Mouse (Mus musculus): ENCODE results near the gene Nrxn2. TPM values are rescaled to one million over a fixed set of nuclear protein-coding genes. Genes with fewer than 3 reads are reported as not detected.
A peak's percentile ranks its signal among the peaks of the same experiment; 100 is the strongest.

The Nrxn2 gene
- total RNA-seq, 2 experiments from 2014 or later = 809 to 835 TPM

- no peak for DNase-seq (ENCODE audit: extremely low spot score in 1 of 2, low spot score in 2 of 2)
- intact Hi-C loops (cut with DNase I) = no loop called here
Measured at GRCm38 (mm10) chr19:6466945-6467344, 48.4 kb downstream of the Nrxn2 start.

GRCm38 (mm10) chr19:6467374-6467979 is 48.9 kb downstream of the Nrxn2 start:
- DNase-seq (ENCODE audit: extremely low spot score in 1 of 2, low spot score in 2 of 2) = no peak
- intact Hi-C loops (cut with DNase I) = no loop called here

DNA sequence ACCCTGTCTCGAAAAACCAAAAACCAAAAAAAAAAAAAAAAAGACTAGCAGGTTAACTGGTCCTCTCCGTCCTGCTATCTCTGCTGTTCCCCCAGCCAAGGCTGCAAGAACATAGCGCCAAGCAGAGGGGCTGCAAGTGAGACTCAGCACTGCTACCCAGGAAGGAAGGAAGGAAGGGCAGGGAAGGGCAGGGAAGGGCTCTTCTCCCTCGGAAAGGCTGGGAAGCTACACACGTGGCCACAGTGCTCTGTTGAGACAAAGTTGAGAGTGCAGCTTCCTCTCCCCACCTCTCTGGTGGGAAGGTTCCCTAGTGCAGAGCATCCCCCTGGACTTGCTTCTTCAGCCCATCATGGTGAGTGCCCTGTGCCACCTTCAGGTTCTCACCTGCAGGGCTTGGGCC is 53.1 kb downstream of the Nrxn2 start:
- DNase-seq (ENCODE audit: extremely low spot score in 1 of 2, low spot score in 2 of 2) = no peak
- intact Hi-C loops (cut with DNase I) = no loop called here

DNA sequence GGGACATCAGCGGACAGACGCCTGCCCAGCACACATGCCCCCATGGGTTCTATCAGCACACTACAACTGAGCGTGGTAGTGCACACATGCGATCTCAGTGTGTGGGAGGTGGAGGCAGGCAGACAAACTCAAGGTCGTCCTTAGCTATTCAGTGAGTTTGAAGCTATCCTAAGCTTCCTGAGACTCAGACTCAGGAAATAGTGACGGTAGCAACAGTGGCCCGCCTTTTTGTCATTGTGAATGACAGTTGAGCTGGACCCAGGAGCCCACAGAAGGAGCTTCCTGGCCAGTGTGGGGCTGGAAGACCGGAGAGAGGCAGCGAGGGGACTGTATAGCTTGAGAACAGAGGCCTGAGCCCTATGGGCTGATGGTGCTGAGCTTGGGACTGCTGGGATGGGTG is 54.3 kb downstream of the Nrxn2 start:
- DNase-seq (ENCODE audit: extremely low spot score in 1 of 2, low spot score in 2 of 2) = no peak
- intact Hi-C loops (cut with DNase I) = no loop called here

GRCm38 (mm10) chr19:6474706-6475105 is 56.2 kb downstream of the Nrxn2 start:
- DNase-seq (ENCODE audit: extremely low spot score in 1 of 2, low spot score in 2 of 2) = no peak
- intact Hi-C loops (cut with DNase I) = no loop called here

- intact Hi-C loops (cut with DNase I) = no loop called here
- no peak for DNase-seq (ENCODE audit: extremely low spot score in 1 of 2, low spot score in 2 of 2)
Measured at GRCm38 (mm10) chr19:6475129-6475528, 56.6 kb downstream of the Nrxn2 start.

DNA sequence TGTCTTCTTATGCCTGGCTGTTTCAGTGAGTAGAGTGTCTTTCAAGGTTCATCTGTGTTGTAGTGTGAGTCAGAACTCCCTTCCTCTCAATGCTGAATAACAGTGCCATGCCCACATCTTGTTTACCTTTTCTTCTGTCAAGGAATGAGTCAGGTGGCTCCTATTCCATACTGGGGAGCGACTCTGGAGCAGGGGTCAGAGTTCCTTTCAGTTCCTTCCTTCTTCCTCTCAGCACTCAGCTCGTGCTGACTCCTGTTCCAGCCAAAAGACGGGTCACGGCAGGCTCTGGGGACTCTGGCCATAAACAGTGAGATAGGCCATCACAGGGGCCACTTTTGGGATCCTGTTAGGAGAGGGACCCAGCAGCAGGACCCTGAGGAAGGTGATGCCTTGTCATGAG is 58.5 kb downstream of the Nrxn2 start:
- intact Hi-C loops (cut with DNase I) = no loop called here
- no peak for DNase-seq (ENCODE audit: extremely low spot score in 1 of 2, low spot score in 2 of 2)

GRCm38 (mm10) chr19:6478566-6478965 is 60.0 kb downstream of the Nrxn2 start:
- no peak for DNase-seq (ENCODE audit: extremely low spot score in 1 of 2, low spot score in 2 of 2)
- intact Hi-C loops (cut with DNase I) = no loop called here

GRCm38 (mm10) chr19:6482886-6483285 is 64.4 kb downstream of the Nrxn2 start:
- no peak for DNase-seq (ENCODE audit: extremely low spot score in 1 of 2, low spot score in 2 of 2)
- intact Hi-C loops (cut with DNase I) = no loop called here

GRCm38 (mm10) chr19:6485059-6485630 is 66.6 kb downstream of the Nrxn2 start:
- DNase-seq (ENCODE audit: extremely low spot score in 1 of 2, low spot score in 2 of 2) = no peak
- intact Hi-C loops (cut with DNase I) = no loop called here

DNA sequence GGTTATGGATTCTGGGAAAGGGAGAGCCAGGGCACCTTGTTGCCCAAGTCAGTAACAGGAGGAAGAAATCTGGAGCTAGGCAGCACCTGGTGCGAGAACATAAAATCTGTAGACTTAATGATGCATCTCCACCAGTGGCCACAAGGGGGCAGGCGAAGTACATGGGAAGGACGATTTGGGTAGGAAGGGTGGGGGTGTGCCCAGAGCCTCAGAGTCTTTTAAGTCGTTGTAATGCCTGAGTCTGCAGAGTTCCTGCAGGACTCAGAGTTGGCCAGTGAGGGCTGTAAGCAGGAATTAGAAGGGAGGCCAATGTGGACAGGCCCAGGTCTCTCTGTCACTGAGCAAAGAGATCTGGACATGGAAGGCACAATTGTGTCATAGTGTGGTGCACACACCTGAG is 70.5 kb downstream of the Nrxn2 start:
- intact Hi-C loops (cut with DNase I) = loop anchor here (1.0 kb wide), 2 partner anchors 88 to 174 kb away; no protein-coding TSS in a partner anchor
- DNase-seq (ENCODE audit: extremely low spot score in 1 of 2, low spot score in 2 of 2) = peak; percentile 88 to 90

GRCm38 (mm10) chr19:6491538-6491937 is 73.0 kb downstream of the Nrxn2 start:
- DNase-seq (ENCODE audit: extremely low spot score in 1 of 2, low spot score in 2 of 2) = no peak
- intact Hi-C loops (cut with DNase I) = loop anchor here (5.0 kb wide), 2 partner anchors 361 to 431 kb away; partner anchors contain the start of gene Esrra

DNA sequence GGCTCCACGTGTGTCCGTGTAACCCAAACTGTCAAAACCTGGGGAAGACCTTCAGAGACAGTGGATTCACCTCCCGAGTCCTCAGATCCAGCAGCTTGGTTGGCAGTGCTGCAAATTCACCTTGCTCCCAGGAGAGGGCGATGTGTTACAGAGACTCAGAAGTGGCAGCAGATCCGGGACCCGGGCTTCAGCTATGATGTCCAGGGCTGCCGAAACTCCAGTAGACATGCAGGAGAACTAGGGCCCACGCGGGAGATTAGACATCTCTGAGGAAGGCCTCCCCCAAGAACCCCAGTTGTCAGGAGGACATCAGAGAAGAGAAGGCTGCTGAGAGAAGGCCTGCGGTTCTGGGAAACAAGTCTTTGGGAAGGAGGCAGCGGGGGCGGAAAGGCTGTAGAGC is 73.6 kb downstream of the Nrxn2 start:
- intact Hi-C loops (cut with DNase I) = loop anchor here (5.0 kb wide), 2 partner anchors 360 to 430 kb away; partner anchors contain the start of gene Esrra
- peak; percentile 79 to 83 for DNase-seq (ENCODE audit: extremely low spot score in 1 of 2, low spot score in 2 of 2)

DNA sequence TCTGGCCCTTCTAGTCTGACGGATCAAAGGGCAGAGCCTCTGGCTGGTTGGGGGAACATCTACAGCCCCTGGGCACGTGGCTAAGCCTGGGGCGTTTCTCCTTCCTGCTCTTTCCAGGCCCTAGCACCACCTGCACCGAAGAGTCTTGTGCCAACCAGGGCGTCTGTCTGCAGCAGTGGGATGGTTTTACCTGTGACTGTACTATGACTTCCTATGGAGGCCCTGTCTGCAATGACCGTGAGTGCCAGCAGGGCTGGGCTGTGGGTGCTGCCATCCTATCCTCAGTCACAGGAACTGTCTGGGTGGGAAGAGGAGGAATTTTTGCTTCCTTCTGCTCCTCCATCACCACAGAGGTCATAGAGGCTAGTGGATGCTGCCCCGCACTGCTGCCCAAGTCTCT is 74.7 kb downstream of the Nrxn2 start:
- DNase-seq (ENCODE audit: extremely low spot score in 1 of 2, low spot score in 2 of 2) = no peak
- intact Hi-C loops (cut with DNase I) = loop anchor here (5.0 kb wide), 2 partner anchors 359 to 429 kb away; partner anchors contain the start of gene Esrra

DNA sequence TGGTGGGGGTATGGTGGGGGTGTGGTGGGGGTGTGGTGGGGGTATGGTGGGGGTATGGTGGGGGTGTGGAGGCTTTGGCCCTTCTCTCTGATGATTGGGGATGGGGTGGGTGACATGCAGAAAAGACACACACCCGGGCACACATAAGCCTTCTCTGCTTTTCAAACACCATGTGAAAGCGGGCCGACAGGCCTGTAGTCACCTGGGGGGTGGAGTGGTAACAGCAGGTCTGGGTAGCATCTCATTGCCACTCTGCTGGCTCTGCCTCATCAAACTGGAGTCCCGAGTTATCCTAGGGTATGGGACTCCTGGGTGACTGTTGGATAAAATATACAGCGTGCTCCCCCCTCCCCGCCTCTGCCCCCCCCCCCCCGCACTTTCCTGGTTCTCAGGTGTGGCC is 75.5 kb downstream of the Nrxn2 start:
- intact Hi-C loops (cut with DNase I) = loop anchor here (5.0 kb wide), 2 partner anchors 358 to 428 kb away; partner anchors contain the start of gene Esrra
- DNase-seq (ENCODE audit: extremely low spot score in 1 of 2, low spot score in 2 of 2) = no peak

DNA sequence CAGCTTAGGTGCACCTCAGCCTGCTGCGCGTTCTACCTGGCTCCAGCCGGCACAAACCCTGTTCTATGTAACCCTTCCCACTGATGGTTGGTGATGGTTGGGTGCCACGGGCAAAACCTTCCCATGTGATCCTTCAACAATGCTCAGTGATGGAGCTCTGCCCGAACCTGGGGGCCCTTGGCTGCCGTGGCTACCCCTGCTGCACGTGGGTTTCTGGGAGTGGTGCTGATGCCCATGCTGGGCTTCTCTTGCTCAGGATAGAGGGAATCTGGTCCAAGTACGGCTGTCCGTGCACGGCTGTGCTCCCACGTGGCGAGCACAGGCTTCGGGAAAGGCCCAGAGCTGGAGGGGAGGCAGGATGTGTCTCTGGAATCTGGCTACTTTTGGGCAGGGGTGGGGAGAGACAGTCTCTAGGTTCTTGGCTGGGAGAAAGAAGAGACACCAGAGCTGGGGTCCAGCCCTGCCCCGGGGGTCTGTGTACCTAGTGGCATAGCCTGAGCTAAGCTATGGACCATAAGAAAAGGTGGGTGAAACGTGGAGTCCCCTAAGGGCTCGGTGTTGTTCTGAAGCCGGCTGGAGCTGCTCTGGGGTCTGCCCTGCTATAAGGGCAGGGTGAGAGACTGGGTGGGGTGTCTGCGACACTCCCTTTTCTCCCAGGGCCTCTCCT is 76.1 kb downstream of the Nrxn2 start:
- intact Hi-C loops (cut with DNase I) = loop anchor here (5.0 kb wide), 2 partner anchors 358 to 428 kb away; partner anchors contain the start of gene Esrra
- DNase-seq (ENCODE audit: extremely low spot score in 1 of 2, low spot score in 2 of 2) = no peak

GRCm38 (mm10) chr19:6495714-6496113 is 77.2 kb downstream of the Nrxn2 start:
- no peak for DNase-seq (ENCODE audit: extremely low spot score in 1 of 2, low spot score in 2 of 2)
- intact Hi-C loops (cut with DNase I) = no loop called here

- no peak for DNase-seq (ENCODE audit: extremely low spot score in 1 of 2, low spot score in 2 of 2)
- intact Hi-C loops (cut with DNase I) = no loop called here
Measured at GRCm38 (mm10) chr19:6496462-6497149, 78.1 kb downstream of the Nrxn2 start.

DNA sequence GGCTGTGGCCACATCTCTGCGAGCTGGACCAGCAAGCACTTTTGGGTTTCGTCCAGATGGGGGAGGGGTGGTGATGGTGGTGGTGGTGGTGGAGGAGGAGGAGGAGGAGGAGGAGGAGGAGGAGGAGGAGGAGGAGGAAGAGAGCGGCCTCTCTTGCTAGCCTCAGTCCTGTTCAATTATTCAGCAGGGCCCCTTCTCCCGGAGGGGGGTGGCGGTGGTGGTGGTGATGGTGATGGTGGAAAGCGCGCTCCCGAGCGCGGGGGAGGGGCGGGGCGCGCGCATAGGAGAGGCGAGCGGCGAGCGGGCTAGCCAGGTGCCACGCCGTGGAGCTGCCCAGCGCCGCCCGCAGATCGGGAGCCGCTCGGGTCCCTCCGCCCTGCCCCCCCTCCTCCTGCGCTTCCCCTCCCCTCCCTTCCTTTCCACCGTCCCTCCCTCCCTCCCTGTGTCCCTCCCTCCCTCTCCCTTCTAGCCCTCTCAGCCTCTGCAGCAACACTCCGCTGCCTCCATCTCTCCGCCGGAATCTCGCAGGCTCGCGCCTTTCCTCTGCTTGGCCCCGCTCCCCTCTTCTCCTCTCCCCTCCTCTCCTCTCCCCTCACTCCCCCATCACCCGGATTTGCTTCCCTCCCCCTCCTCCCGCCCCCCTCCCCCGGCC is 78.7 kb downstream of the Nrxn2 start:
- intact Hi-C loops (cut with DNase I) = no loop called here
- DNase-seq (ENCODE audit: extremely low spot score in 1 of 2, low spot score in 2 of 2) = peak; percentile 75 to 86
